Mouse (Mus musculus) embryonic fibroblast, embryonic 13.5 days (primary cell): ENCODE data around the gene Cuzd1.

Source experiments
- CTCF ChIP-seq: IDR thresholded peaks from 2 replicates; pipeline ENCODE4 v1.5.1; 2011; ENCODE audit warnings: mild to moderate bottlenecking, control low read depth, low read length, moderate library complexity, borderline replicate concordance; ENCODE audit not compliant: insufficient read depth
- POLR2A ChIP-seq: IDR thresholded peaks from 2 replicates; pipeline ENCODE4 v1.6.1; 2011; ENCODE audit warnings: low read depth, mild to moderate bottlenecking, control low read depth, low read length, moderate library complexity

DNA sequence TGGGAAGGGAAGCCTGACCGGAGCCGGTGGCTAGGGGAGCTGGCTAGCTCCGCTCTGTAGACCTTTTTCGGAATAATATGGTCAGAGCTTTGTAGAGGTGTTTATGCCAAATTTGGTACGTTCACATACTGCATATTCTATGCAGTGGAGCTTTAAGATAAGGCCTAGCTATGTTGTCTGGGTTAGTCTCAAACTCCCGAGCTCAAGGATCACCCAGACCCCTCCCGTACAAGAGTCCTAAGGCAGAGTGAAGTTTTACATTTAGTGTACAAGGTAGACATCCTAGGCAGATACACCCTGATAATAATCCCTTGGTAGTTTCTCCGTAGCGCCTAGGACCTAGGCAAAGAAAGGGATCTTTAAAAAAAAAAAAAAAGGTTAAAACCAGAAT, 49.4 kb upstream of the Cuzd1 start:
- TF ChIP-seq CTCF (no peak), POLR2A (no peak)
